In the genomic region with DNA sequence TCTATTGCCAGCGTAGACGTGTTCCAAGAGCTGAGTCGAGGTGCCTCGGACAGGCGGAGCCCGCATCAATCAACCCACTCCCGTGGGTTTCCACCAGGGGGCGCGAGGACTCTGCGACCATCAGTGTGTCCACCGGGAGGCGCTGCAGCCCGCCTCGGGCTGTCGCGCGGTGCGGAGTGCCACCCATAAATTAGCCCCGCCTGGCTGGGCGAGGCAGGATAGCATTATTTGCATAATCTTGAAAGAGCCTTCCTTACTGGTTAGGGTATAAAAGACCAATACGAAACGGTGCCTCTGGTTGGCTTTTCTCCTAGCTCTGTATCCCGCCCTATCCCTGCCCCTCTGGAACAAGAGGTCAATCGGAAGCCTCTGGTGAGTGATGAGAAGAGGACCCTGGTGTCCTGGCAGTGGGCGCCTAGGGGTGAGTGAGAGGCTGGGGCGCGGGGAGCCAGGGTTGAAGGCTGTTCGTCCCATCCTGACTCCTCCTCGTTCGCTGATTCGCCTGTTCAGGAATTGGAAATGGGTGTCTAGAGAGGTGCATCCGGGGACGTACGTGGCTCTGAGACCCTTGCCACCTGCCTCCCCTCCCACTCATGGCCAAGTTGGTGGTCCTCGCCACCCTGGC, we compare ENCODE assay signal across 8 mouse cellular contexts. TPM values are rescaled to one million over a fixed set of nuclear protein-coding genes. Genes with fewer than 3 reads are reported as not detected.
DNase-seq lines count a peak whose midpoint lies in the region; ATAC-seq and TF ChIP-seq lines count a peak whose summit lies in the region.

No protein-coding gene starts in this region.

- H3K36me3 ChIP-seq in ES-E14 (ENCODE audit: control insufficient read depth, insufficient read depth, low read length, poor library complexity, severe bottlenecking), result no peaks in the 10 kb centered on the region
- H3K36me3 ChIP-seq in forebrain, embryonic 15.5 days, result no peaks in the 10 kb centered on the region
- H3K36me3 ChIP-seq in lung, embryonic 15.5 days, result no peaks in the 10 kb centered on the region

- ATAC-seq in forebrain, embryonic 15.5 days (replicated peaks), result peak; percentile 92
- ATAC-seq in lung, embryonic 15.5 days (ENCODE audit: borderline replicate concordance, extremely low read depth, low FRiP score, low TSS enrichment), result peak; percentile 89

- H3K4me1 ChIP-seq in ES-E14 (ENCODE audit: control insufficient read depth in 2 of 2, insufficient read depth in 2 of 2, low read length in 2 of 2, poor library complexity in 1 of 2), result peaks cover 0 to 35% of the 10 kb centered on the region in 2 experiments; a peak in 2 of 4 replicates
- peaks cover 22% of the 10 kb centered on the region for H3K4me1 ChIP-seq in forebrain, embryonic 15.5 days
- H3K4me1 ChIP-seq in lung, embryonic 15.5 days, result peaks cover 24% of the 10 kb centered on the region

- 1% methylated on average over 35 of the region's 35 CpGs for WGBS in forebrain, embryonic 15.5 days
- WGBS in lung, embryonic 15.5 days, result under 1% methylated on average over 35 of the region's 35 CpGs

- intact Hi-C loops in heart, postnatal 36 days (cut with DNase I), result loop anchor here (1.0 kb wide), 2 partner anchors 29 to 55 kb away; partner anchors contain the start of gene Hexim2

- peak overlapping the region; percentile 69 for H3K9ac ChIP-seq in ES-E14 (ENCODE audit: insufficient read depth, low read depth, low read length, poor library complexity, severe bottlenecking)
- H3K9ac ChIP-seq in forebrain, embryonic 15.5 days (replicated peaks), result peak overlapping the region; percentile 44
- peak overlapping the region; percentile 47 for H3K9ac ChIP-seq in lung, embryonic 15.5 days

- H3K9me3 ChIP-seq in ES-E14 (ENCODE audit: control insufficient read depth, insufficient read depth, low read depth, low read length), result no peaks in the 10 kb centered on the region
- no peaks in the 10 kb centered on the region for H3K9me3 ChIP-seq in forebrain, embryonic 15.5 days
- no peaks in the 10 kb centered on the region for H3K9me3 ChIP-seq in lung, embryonic 15.5 days

- H3K4me3 ChIP-seq in ES-E14 (ENCODE audit: insufficient read depth in 1 of 2, low read depth in 1 of 2, low read length in 2 of 2, poor library complexity in 1 of 2, severe bottlenecking in 1 of 2), result peak overlapping the region; percentile 62 to 71
- H3K4me3 ChIP-seq in forebrain, embryonic 15.5 days, result peak overlapping the region; percentile 48
- peak overlapping the region; percentile 56 for H3K4me3 ChIP-seq in lung, embryonic 15.5 days

- H3K27me3 ChIP-seq in forebrain, embryonic 15.5 days, result peaks cover 21% of the 10 kb centered on the region; the same call in 1 of the 2 replicates
- H3K27me3 ChIP-seq in lung, embryonic 15.5 days, result peaks cover 25% of the 10 kb centered on the region

- DNase-seq in ES-E14 (ENCODE audit: low read depth, low spot score), result peak; percentile 96
- peak; percentile 97 for DNase-seq in cerebellum, adult 11-12 months
- DNase-seq in heart, postnatal 36 days, result peak; percentile 99 to 100
- DNase-seq in layer of hippocampus, adult 8-10 months (ENCODE audit: low spot score in 2 of 2), result peak; percentile 95 to 98
- peak; percentile 93 for DNase-seq in ovary, adult 18-20 months (ENCODE audit: low spot score)
- DNase-seq in thymus, postnatal 0 days (ENCODE audit: low spot score), result peak; percentile 96

- H3K27ac ChIP-seq in ES-E14 (ENCODE audit: insufficient read depth, low read depth, low read length, poor library complexity, severe bottlenecking), result no peak overlapping the region
- H3K27ac ChIP-seq in forebrain, embryonic 15.5 days (replicated peaks), result no peak overlapping the region
- no peak overlapping the region for H3K27ac ChIP-seq in lung, embryonic 15.5 days

- H3K4me2 ChIP-seq in forebrain, embryonic 15.5 days (replicated peaks), result peak overlapping the region; percentile 83
- peak overlapping the region; percentile 91 for H3K4me2 ChIP-seq in lung, embryonic 15.5 days

- in situ Hi-C loops in ES-E14 (cut with MboI; ENCODE audit: low sequenced_read_pairs in 2 of 2, unreplicated experiment in 2 of 2), result no loop called here

TF ChIP-seq in ES-E14, 5 proteins besides CTCF, POLR2A, EP300 and RAD21:
- TF ChIP-seq ZC3H11A (IDR thresholded peaks at IDR 0.05; ENCODE audit: borderline replicate concordance, low read depth, low read length), result peak; percentile 99
- TF ChIP-seq ZNF384 (IDR thresholded peaks at IDR 0.05; ENCODE audit: low read depth, low read length), result peak; percentile 85
- no peak for TF ChIP-seq MAFK (IDR thresholded peaks at IDR 0.05; ENCODE audit: insufficient read depth, low read depth, low read length)
- peak; percentile 75 for TF ChIP-seq HCFC1 (IDR thresholded peaks at IDR 0.05; ENCODE audit: borderline replicate concordance, insufficient read depth, low read length)
- TF ChIP-seq CHD2 (IDR thresholded peaks at IDR 0.05; ENCODE audit: low read depth, low read length), result no peak
TF ChIP-seq in ES-E14: peak in this region for 3.

RNA-seq across cellular contexts. Expression of gene Acbd4, which starts 1.4 kb away (rescaled TPM):
- total RNA-seq in ES-E14 (2012; rRNA removed), result 14.0 and 19.7 TPM in 2 replicates
- 14.6 and 14.8 TPM in 2 replicates for polyA plus RNA-seq in forebrain, embryonic 15.5 days (2015; fragmentation: Nextera tagmentation; extraction: Ambion mirVana)
- total RNA-seq in heart, postnatal 36 days (2021), result 10 to 100 TPM; 37.4 to 41.4 TPM
- total RNA-seq in layer of hippocampus, adult 8-10 months (2022), result 10 to 100 TPM; 88.4 to 98.2 (median 94.7) TPM
- 15.7 and 18.3 TPM in 2 replicates for polyA plus RNA-seq in lung, embryonic 15.5 days (2015; fragmentation: Nextera tagmentation; extraction: Ambion mirVana)
- polyA plus RNA-seq in thymus, postnatal 0 days (2015; fragmentation: Nextera tagmentation; extraction: Ambion mirVana), result 22.0 and 23.5 TPM in 2 replicates

RNA-seq across cellular contexts. Expression of gene Plcd3, which starts 1.4 kb away (rescaled TPM):
- 8.0 and 13.2 TPM in 2 replicates for total RNA-seq in ES-E14 (2012; rRNA removed)
- 1.9 and 2.3 TPM in 2 replicates for polyA plus RNA-seq in forebrain, embryonic 15.5 days (2015; fragmentation: Nextera tagmentation; extraction: Ambion mirVana)
- total RNA-seq in heart, postnatal 36 days (2021), result 10 to 100 TPM; 16.1 to 18.3 TPM
- total RNA-seq in layer of hippocampus, adult 8-10 months (2022), result 10 to 100 TPM; 11.0 to 15.3 (median 12.8) TPM
- polyA plus RNA-seq in lung, embryonic 15.5 days (2015; fragmentation: Nextera tagmentation; extraction: Ambion mirVana), result 2.5 and 3.6 TPM in 2 replicates
- 1.2 and 1.3 TPM in 2 replicates for polyA plus RNA-seq in thymus, postnatal 0 days (2015; fragmentation: Nextera tagmentation; extraction: Ambion mirVana)

RNA-seq across cellular contexts. Expression of gene Hexim1, which starts 13.2 kb away (rescaled TPM):
- total RNA-seq in ES-E14 (2012; rRNA removed), result 20.0 and 29.1 TPM in 2 replicates
- polyA plus RNA-seq in forebrain, embryonic 15.5 days (2015; fragmentation: Nextera tagmentation; extraction: Ambion mirVana), result 3.4 and 3.8 TPM in 2 replicates
- total RNA-seq in heart, postnatal 36 days (2021), result 10 to 100 TPM; 18.0 to 20.5 TPM
- total RNA-seq in layer of hippocampus, adult 8-10 months (2022), result 10 to 100 TPM; 39.0 to 51.3 (median 45.9) TPM
- 4.4 and 4.5 TPM in 2 replicates for polyA plus RNA-seq in lung, embryonic 15.5 days (2015; fragmentation: Nextera tagmentation; extraction: Ambion mirVana)
- polyA plus RNA-seq in thymus, postnatal 0 days (2015; fragmentation: Nextera tagmentation; extraction: Ambion mirVana), result 4.9 and 5.9 TPM in 2 replicates

RNA-seq across cellular contexts. Expression of gene Hexim2, which starts 29.4 kb away (rescaled TPM):
- total RNA-seq in ES-E14 (2012; rRNA removed), result 8.5 and 9.7 TPM in 2 replicates
- polyA plus RNA-seq in forebrain, embryonic 15.5 days (2015; fragmentation: Nextera tagmentation; extraction: Ambion mirVana), result 20.8 and 23.8 TPM in 2 replicates
- total RNA-seq in heart, postnatal 36 days (2021), result 1 to 10 TPM; 2.0 to 2.1 TPM
- 10 to 100 TPM in 3 of 4 experiments, 1 to 10 TPM in 1; 9.4 to 15.1 (median 11.6) TPM for total RNA-seq in layer of hippocampus, adult 8-10 months (2022)
- 8.3 and 9.6 TPM in 2 replicates for polyA plus RNA-seq in lung, embryonic 15.5 days (2015; fragmentation: Nextera tagmentation; extraction: Ambion mirVana)
- polyA plus RNA-seq in thymus, postnatal 0 days (2015; fragmentation: Nextera tagmentation; extraction: Ambion mirVana), result 6.9 and 8.9 TPM in 2 replicates
